Mouse (Mus musculus) bone marrow macrophage, adult 2 months (primary cell): Measurements from ENCODE around the gene Ahcyl1.

Source experiments
- CTCF ChIP-seq: IDR thresholded peaks from 2 replicates; pipeline ENCODE4 v1.5.1; 2012; ENCODE audit warnings: low read depth, mild to moderate bottlenecking, low read length, moderate library complexity
- POLR2A ChIP-seq: IDR thresholded peaks from 2 replicates; pipeline ENCODE4 v1.6.1; 2012; ENCODE audit warnings: mild to moderate bottlenecking, low read depth, low read length, borderline replicate concordance

- TF ChIP-seq CTCF (no peak), POLR2A (no peak)
These were observed 31.7 kb downstream of the Ahcyl1 start for GRCm38 (mm10) chr3:107664641-107665040.
